Mouse (Mus musculus) neural tube, embryonic 12.5 days (tissue): ENCODE measurements at regions not wholly inside any gene's neighbourhood (a gene's known extent, or its start where the extent isn't known, plus 50 kb on each side); places are given as distances from the start of the nearest gene placed in this dataset.

Source experiments
- ATAC-seq: fragments of 200-750 bp; cut with Nextera tagmentation; 2 replicates; pipeline ENCODE4 v1.8.0; 2017; ENCODE audit warnings: low read depth, mild to moderate bottlenecking, moderate TSS enrichment, moderate library complexity; ENCODE audit not compliant: low FRiP score
- H3K27ac ChIP-seq: fragments of 300-500 bp; sonication (generic); 2 replicates; pipeline ENCODE4 v1.5.1; 2016
- H3K27me3 ChIP-seq: fragments of 300-500 bp; sonication (generic); replicated peaks from 2 replicates; pipeline ENCODE4 v1.6.1; 2016; ENCODE audit warnings: mild to moderate bottlenecking
- H3K36me3 ChIP-seq: fragments of 300-500 bp; sonication (generic); 2 replicates; pipeline ENCODE4 v1.6.1; 2016; ENCODE audit warnings: mild to moderate bottlenecking
- H3K4me1 ChIP-seq: fragments of 300-500 bp; sonication (generic); 2 replicates; pipeline ENCODE4 v1.6.1; 2016
- H3K4me2 ChIP-seq: fragments of 300-500 bp; sonication (generic); replicated peaks from 2 replicates; pipeline ENCODE4 v1.6.1; 2016; ENCODE audit warnings: mild to moderate bottlenecking
- H3K4me3 ChIP-seq: fragments of 300-500 bp; sonication (generic); 2 replicates; pipeline ENCODE4 v1.5.1; 2016
- H3K9ac ChIP-seq: fragments of 300-500 bp; sonication (generic); 2 replicates; pipeline ENCODE4 v1.6.1; 2016; ENCODE audit warnings: mild to moderate bottlenecking
- H3K9me3 ChIP-seq: fragments of 300-500 bp; sonication (generic); 2 replicates; pipeline ENCODE4 v1.6.1; 2016; ENCODE audit warnings: mild to moderate bottlenecking
- WGBS: fragments of 180-500 bp; shearing (Covaris S2); methylation state at CpG from one replicate; pipeline ENCODE4 v1.1.7; 2016; 5-methylcytosine and 5-hydroxymethylcytosine counted together

DNA sequence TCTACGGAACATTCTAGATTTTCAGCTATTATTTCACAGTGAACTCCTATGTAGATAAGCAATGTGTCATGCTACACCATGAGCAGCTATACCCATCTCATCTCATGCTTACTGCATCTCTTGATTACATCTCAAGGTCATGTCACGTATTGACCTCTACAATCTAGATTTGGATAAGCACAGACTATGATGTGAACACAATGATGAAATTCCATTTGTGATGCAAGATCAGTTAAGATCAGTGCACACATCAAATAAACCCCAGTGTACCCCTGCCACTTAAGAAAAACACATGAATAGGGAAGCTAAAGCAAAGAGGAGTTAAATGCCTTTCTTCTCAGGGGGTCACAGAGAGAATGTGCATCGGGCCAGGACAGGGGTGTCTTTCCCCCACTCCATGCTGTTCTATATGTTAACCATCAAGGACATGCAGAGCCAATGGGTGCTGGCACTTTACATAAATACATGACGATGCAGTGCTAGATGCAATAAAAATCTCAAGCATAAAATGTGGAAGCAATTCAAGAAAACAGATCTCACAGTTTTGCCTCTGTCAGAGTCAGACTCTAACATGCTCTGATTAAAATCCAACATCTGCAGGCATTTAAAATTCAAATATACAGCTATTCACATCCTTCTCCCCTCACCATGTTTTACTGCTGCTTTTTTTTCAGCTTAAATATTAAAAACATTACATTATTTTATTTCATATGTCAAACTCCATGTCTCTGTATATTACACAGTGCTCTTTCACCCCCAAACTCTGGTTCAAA is 157.1 kb upstream of the Gm15217 start:
- no peaks in the 10 kb centered on the region for H3K27me3 ChIP-seq
- no peaks in the 10 kb centered on the region for H3K36me3 ChIP-seq
- WGBS, result 76% methylated on average over 4 of the region's 4 CpGs
- H3K4me3 ChIP-seq, result no peak overlapping the region
- no peak overlapping the region for H3K9ac ChIP-seq
- H3K27ac ChIP-seq, result no peak overlapping the region
- ATAC-seq, result no peak
- no peak overlapping the region for H3K4me2 ChIP-seq
- H3K9me3 ChIP-seq, result no peaks in the 10 kb centered on the region
- H3K4me1 ChIP-seq, result no peaks in the 10 kb centered on the region

DNA sequence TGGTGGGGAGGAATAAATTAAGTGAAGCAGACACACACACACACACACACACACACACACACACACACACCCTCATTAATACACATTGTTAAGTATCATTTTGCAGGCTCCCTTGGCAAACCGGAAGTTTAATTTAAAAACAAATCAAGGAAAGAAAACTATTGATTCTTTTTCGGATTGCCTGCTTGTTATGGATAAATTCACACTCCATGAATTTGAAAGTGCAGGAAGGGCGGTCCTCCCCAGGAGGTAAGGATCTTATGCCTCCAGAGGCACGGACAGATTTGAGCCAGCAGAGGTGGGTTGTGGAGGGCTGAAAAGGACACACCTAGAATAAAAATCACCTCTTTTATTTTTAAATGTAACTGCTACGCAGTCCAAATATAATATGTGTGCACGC is 156.2 kb upstream of the Gm15217 start:
- H3K9ac ChIP-seq, result no peak overlapping the region
- no peak overlapping the region for H3K4me2 ChIP-seq
- 66% methylated on average over 6 of the region's 6 CpGs for WGBS
- no peak overlapping the region for H3K4me3 ChIP-seq
- no peak overlapping the region for H3K27ac ChIP-seq
- H3K27me3 ChIP-seq, result no peaks in the 10 kb centered on the region
- H3K9me3 ChIP-seq, result no peaks in the 10 kb centered on the region
- ATAC-seq, result no peak
- H3K4me1 ChIP-seq, result no peaks in the 10 kb centered on the region
- no peaks in the 10 kb centered on the region for H3K36me3 ChIP-seq

DNA sequence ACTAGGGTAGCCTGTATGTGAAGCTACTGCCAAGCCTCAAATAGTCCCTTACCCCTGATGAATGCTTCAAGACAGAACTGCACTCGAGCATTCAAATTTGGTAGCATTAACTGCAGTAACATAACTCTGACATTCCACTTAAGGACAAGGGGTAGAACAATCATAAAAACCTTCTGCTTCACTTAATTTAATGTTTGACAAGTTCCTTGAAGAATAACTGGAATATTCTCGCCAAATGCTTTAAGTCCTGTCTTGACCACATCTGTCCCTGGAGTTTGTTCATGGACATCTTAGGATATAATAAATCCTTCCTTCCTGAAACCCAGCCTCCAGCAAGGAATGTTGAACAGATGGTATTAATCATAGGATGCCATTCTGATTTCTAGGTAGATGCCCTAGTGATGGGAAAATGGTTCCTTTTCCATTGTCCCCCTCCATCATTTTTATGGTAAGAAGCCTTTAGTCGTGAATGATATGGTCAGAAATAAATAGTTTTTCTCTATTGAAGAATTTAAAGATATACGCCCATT is 154.7 kb upstream of the Gm15217 start:
- no peak for ATAC-seq
- Histone ChIP-seq H3K4me2 (no peak overlapping the region), H3K27me3 (no peaks in the 10 kb centered on the region), H3K9me3 (no peaks in the 10 kb centered on the region), H3K4me3 (no peak overlapping the region), H3K27ac (no peak overlapping the region), H3K9ac (no peak overlapping the region), H3K4me1 (no peaks in the 10 kb centered on the region), H3K36me3 (no peaks in the 10 kb centered on the region)
- 81% methylated on average over 4 of the region's 4 CpGs for WGBS

DNA sequence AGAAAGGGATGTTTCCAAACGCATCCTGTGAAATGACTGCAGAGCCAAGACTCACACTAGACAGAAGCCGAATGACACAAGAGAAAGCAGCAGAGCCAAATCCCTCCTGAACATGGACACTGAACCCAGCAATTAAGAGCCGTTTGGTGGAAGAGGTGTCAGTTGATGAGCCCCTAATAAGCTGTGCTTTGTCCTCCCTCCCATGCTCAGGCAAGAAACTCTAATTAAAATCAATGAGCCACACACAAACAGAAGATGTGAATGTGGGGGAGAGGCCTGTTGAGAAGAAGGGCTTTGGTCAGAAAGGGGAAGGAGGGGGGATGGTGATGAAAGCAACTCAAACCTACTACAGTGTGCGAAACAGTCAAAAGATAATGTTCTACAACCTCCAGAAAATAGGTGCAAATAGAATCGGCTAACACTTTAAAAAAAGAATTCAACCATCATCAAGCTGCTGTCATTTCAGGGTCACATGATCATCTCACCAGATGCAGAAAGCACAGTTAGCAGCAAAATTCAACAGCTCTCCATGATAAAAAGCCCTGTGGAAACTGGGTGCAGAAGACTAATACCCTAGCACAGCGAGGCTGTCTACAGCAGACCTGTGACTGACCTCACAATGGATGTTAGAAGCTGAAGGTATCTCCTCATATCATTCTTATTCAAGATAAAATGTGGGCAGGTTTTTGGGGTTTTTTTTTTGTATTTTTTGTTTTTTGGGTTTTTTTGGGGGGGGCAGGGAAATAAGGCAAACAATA is 153.2 kb upstream of the Gm15217 start:
- ATAC-seq, result no peak
- Histone ChIP-seq H3K27ac (no peak overlapping the region), H3K27me3 (no peaks in the 10 kb centered on the region), H3K4me2 (no peak overlapping the region), H3K4me3 (no peak overlapping the region), H3K9me3 (no peaks in the 10 kb centered on the region), H3K36me3 (no peaks in the 10 kb centered on the region), H3K9ac (no peak overlapping the region), H3K4me1 (no peaks in the 10 kb centered on the region)
- 48% methylated on average over 6 of the region's 6 CpGs for WGBS

DNA sequence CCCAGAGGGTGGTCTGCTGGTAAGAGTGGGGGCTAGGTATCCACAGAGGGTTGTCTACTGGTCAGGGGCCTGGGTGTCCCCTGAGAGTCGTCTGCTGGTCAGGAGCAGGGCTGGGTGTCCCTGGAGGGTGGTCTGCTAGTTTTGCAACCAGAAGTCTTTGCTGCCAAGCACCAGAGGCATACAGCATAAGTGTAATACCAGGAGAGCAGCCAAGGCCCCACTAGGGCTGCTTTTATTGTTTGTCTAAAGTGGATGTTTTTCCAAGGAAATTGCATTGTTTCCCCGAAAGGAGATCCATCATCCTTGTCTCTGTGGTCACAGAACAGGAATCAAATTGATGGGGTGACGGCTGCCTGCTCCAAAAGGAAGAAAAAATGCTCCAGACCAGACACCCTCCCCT is 145.2 kb upstream of the Gm15217 start:
- H3K4me3 ChIP-seq, result no peak overlapping the region
- H3K36me3 ChIP-seq, result no peaks in the 10 kb centered on the region
- H3K9ac ChIP-seq, result no peak overlapping the region
- H3K4me1 ChIP-seq, result no peaks in the 10 kb centered on the region
- H3K27ac ChIP-seq, result no peak overlapping the region
- no peak for ATAC-seq
- H3K27me3 ChIP-seq, result no peaks in the 10 kb centered on the region
- H3K4me2 ChIP-seq, result no peak overlapping the region
- no peaks in the 10 kb centered on the region for H3K9me3 ChIP-seq
- 59% methylated on average over 3 of the region's 3 CpGs for WGBS

DNA sequence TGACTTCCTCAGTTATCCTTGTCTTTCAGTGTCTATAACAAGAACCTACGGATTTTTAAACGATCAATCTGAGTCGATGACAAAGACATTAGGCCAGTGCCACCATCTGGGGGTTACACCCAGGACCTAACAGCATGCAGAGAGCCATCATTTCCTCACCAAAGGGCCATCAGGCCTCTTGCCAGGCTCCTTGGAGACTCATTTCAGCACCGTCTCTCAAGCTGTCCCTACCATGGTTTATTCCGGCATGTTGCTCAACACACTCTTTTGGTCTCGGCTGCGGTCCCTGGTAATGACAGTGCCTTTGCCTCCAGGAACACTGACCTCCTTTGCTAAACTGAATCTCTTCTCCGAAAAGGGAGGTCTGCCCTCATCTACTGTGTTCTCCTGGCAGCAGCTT is 144.4 kb upstream of the Gm15217 start:
- ATAC-seq, result no peak
- no peaks in the 10 kb centered on the region for H3K27me3 ChIP-seq
- no peaks in the 10 kb centered on the region for H3K4me1 ChIP-seq
- no peak overlapping the region for H3K4me3 ChIP-seq
- H3K9me3 ChIP-seq, result no peaks in the 10 kb centered on the region
- no peak overlapping the region for H3K4me2 ChIP-seq
- 89% methylated on average over 8 of the region's 8 CpGs for WGBS
- H3K9ac ChIP-seq, result no peak overlapping the region
- no peaks in the 10 kb centered on the region for H3K36me3 ChIP-seq
- no peak overlapping the region for H3K27ac ChIP-seq

DNA sequence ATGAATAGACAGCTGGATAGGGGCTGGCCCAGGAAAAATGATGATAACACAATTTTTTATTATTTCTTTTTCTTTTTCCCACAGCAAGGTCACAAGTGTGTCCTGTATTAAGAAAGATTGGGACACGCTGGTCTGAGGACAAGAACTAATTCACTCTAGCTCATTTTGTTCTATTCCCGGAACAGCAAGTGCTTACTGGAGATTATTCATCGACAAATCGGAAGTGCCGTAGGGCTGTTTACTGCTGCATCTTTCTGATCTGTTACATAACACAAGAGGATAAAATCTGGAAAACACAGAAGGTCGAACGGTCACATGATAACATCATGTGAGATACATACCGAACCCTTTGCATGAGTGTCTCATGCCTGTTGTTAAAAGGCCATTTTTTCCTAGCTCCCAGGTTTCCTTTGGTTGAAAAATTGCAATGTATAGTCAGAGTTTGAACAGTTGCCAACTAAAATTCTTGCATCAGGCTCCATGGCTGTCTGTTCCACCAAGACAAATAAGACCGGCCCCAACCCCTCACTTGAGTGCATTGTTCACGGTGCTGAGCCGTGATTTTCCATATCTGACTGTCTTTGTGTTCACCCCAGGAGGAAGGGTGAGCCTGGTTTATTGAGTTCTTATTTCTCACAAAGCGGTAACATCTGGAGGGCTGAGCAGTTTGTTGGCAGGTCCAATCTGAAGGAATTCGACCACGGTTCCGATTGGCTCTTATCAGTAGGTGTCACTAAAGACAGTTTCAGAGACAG is 139.0 kb upstream of the Gm15217 start:
- Histone ChIP-seq H3K9me3 (no peaks in the 10 kb centered on the region), H3K36me3 (no peaks in the 10 kb centered on the region), H3K9ac (no peak overlapping the region), H3K4me3 (no peak overlapping the region), H3K4me1 (no peaks in the 10 kb centered on the region; the same call in 1 of the 2 replicates), H3K27ac (no peak overlapping the region), H3K27me3 (no peaks in the 10 kb centered on the region), H3K4me2 (no peak overlapping the region)
- 87% methylated on average over 15 of the region's 15 CpGs for WGBS
- ATAC-seq, result no peak

DNA sequence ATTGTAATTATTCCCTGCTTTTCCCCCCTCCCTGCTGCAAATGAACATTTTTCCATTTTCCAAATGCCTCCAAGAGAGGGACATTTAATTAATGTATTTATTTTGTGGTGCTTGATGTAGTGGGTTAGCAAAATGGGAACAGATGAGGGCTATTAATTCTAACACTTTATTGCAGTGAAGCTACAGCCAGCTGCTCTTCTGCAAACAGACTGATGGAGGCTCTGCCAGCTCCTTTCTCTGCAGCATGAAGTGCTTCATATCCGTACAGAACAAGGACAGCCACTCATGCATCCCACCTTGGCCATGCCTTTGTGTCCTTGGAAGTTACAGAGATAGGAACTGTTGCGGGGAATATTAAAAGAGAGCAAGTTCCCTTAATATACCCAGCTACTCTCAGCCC is 138.3 kb upstream of the Gm15217 start:
- no peak for ATAC-seq
- H3K4me1 ChIP-seq, result no peaks in the 10 kb centered on the region; the same call in 1 of the 2 replicates
- no peak overlapping the region for H3K9ac ChIP-seq
- H3K27ac ChIP-seq, result no peak overlapping the region
- no peak overlapping the region for H3K4me2 ChIP-seq
- 76% methylated on average over 2 of the region's 2 CpGs for WGBS
- H3K27me3 ChIP-seq, result no peaks in the 10 kb centered on the region
- no peak overlapping the region for H3K4me3 ChIP-seq
- H3K9me3 ChIP-seq, result no peaks in the 10 kb centered on the region
- no peaks in the 10 kb centered on the region for H3K36me3 ChIP-seq

DNA sequence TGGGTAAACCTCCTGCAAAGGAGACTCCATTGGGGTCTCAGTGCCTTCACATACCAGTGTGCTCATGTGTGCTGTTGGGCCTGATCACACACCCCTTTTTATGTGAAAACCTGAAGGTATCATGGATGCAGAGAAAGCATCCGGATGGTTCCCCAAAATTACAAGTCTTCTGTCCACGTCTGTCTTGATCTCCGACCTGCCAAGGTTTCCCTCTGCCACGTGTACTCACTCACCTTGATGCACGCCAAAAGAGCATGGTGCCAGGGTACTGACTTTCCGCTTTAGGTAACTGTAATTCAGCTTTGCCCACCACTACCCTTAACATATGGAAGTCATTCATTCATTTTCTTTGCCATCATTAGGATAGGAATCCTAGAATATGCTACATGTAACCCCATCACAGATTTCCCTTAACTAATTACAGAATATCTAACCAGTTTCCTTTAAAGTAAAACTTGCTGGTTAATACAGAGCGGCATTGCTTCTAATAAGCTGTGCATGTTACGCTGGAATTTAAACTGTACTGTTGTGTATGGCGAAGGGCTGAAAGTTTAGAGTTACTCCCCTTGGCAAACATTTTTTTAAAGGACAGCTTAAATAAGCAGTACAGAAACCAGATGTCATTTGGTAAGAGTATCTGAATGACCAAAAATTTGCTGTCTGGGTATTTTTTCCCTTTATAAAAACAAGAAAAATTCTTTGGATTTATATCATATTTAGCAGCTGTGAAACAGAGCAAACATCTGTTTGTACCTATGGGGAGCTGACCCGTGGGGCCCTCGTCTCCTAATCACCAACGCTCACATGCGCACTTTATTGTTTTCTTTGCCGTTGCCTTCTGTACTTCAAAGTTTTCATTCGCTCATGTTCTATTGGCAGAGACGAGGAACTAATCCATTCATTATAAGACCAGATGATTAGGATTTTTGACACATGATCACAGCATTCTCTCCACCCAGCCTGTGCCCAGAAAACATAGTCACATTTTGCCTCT is 131.4 kb upstream of the Gm15217 start:
- H3K27me3 ChIP-seq, result no peaks in the 10 kb centered on the region
- no peaks in the 10 kb centered on the region for H3K4me1 ChIP-seq
- no peaks in the 10 kb centered on the region for H3K36me3 ChIP-seq
- H3K27ac ChIP-seq, result no peak overlapping the region
- H3K9me3 ChIP-seq, result no peaks in the 10 kb centered on the region
- no peak for ATAC-seq
- H3K9ac ChIP-seq, result no peak overlapping the region
- H3K4me2 ChIP-seq, result no peak overlapping the region
- WGBS, result 80% methylated on average over 16 of the region's 16 CpGs
- no peak overlapping the region for H3K4me3 ChIP-seq

DNA sequence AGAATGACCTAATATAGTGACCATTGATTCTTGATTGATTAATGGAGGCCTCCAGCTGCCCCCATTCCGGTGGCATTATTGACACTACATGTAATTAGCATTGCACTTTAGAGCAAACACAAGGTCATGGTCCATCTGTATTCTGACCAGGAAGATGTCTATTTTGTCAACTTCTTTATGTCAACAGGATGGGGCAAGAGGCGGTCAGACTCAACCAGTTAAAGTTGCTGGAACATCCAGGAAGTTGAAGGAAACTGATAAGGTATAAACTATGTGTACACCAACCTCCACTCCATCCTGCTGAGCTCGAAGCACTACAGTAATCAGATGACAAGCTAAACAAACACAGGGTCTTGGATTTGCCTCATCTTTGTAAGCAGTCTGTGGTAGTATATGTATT is 130.1 kb upstream of the Gm15217 start:
- Histone ChIP-seq H3K9me3 (no peaks in the 10 kb centered on the region), H3K27me3 (no peaks in the 10 kb centered on the region), H3K4me3 (no peak overlapping the region), H3K36me3 (no peaks in the 10 kb centered on the region), H3K4me1 (no peaks in the 10 kb centered on the region), H3K4me2 (no peak overlapping the region), H3K27ac (no peak overlapping the region), H3K9ac (no peak overlapping the region)
- no peak for ATAC-seq
- 67% methylated on average over 3 of the region's 3 CpGs for WGBS

DNA sequence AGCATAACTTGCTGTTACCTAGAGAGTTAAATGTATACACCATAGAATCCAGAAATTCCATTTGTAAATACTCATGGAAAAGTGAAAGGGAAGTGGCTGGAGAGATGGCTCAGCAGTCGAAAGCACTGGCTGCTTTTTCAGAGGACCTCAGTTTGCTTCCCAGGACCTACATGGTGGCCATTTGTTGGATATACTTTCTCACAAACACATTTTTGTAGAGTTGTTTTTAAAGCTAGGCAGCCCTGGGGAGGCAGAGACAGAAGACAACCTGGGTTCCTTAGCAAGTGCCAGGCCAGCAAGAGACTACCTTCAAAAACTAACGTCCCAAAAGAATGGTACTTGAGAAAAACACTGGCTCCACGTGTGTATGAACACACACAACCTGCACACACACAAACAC is 124.0 kb upstream of the Gm15217 start:
- Histone ChIP-seq H3K36me3 (no peaks in the 10 kb centered on the region), H3K4me1 (no peaks in the 10 kb centered on the region), H3K9me3 (no peaks in the 10 kb centered on the region), H3K9ac (no peak overlapping the region), H3K4me2 (no peak overlapping the region), H3K27ac (no peak overlapping the region), H3K4me3 (no peak overlapping the region), H3K27me3 (no peaks in the 10 kb centered on the region)
- 77% methylated on average over 3 of the region's 3 CpGs for WGBS
- no peak for ATAC-seq
